Mouse (Mus musculus) limb, embryonic 14.5 days (tissue): ENCODE measurements at regions not wholly inside any gene's neighbourhood (a gene's known extent, or its start where the extent isn't known, plus 50 kb on each side); places are given as distances from the start of the nearest gene placed in this dataset.
"Not testable (repeated sequence)": the region's sequence is repeated elsewhere in the genome, so short reads cannot be mapped to it uniquely, and the experiment has no call there.

ENCODE experiments used
- ATAC-seq: fragments of 200-750 bp; cut with Nextera tagmentation; 2 replicates; pipeline ENCODE4 v1.8.0; 2017; ENCODE audit warnings: low read depth, moderate number of reproducible peaks, moderate TSS enrichment; ENCODE audit not compliant: low FRiP score
- DNase-seq: peaks from one replicate; pipeline ENCODE4 v3.0.0-alpha.2; 2015; ENCODE audit warnings: low spot score
- H3K27ac ChIP-seq: fragments of 300-500 bp; sonication (generic); replicated peaks from 2 replicates; pipeline ENCODE4 v1.5.1; 2014; ENCODE audit warnings: low read depth, mild to moderate bottlenecking, low read length, moderate library complexity, mixed read lengths
- H3K27me3 ChIP-seq: fragments of 300-500 bp; sonication (generic); 2 replicates; pipeline ENCODE4 v1.6.1; 2014; ENCODE audit warnings: low read length, mixed read lengths; ENCODE audit not compliant: control insufficient read depth, insufficient read depth
- H3K36me3 ChIP-seq: fragments of 300-500 bp; sonication (generic); 2 replicates; pipeline ENCODE4 v1.6.1; 2014; ENCODE audit warnings: mild to moderate bottlenecking, low read length, moderate library complexity, mixed read lengths; ENCODE audit not compliant: control insufficient read depth, insufficient read depth
- H3K4me1 ChIP-seq: fragments of 300-500 bp; sonication (generic); 2 replicates; pipeline ENCODE4 v1.6.1; 2014; ENCODE audit warnings: antibody characterized with exemption, low read length, mixed read lengths; ENCODE audit not compliant: control insufficient read depth, insufficient read depth
- H3K4me2 ChIP-seq: fragments of 300-500 bp; sonication (generic); replicated peaks from 2 replicates; pipeline ENCODE4 v1.6.1; 2014; ENCODE audit warnings: low read depth, mild to moderate bottlenecking, low read length, moderate library complexity; ENCODE audit not compliant: severe bottlenecking
- H3K4me3 ChIP-seq: fragments of 300-500 bp; sonication (generic); replicated peaks from 2 replicates; pipeline ENCODE4 v1.5.1; 2014; ENCODE audit warnings: low read length
- H3K9ac ChIP-seq: fragments of 300-500 bp; sonication (generic); 2 replicates; pipeline ENCODE4 v1.6.1; 2014; ENCODE audit warnings: mild to moderate bottlenecking, low read depth, low read length, moderate library complexity; ENCODE audit not compliant: severe bottlenecking
- H3K9me3 ChIP-seq: fragments of 300-500 bp; sonication (generic); 2 replicates; pipeline ENCODE4 v1.6.1; 2016; ENCODE audit warnings: low read length; ENCODE audit not compliant: control insufficient read depth
- POLR2A ChIP-seq: fragments of 200-500 bp; IDR thresholded peaks from 2 replicates; pipeline ENCODE4 v1.8.0; 2012; ENCODE audit warnings: inconsistent platforms, mild to moderate bottlenecking, moderate library complexity, borderline replicate concordance; ENCODE audit not compliant: insufficient read depth, insufficient read length; ENCODE audit errors: extremely low read depth
- whole genome bisulfite sequencing: fragments of 180-500 bp; shearing (Covaris S2); extraction: QIAGEN DNeasy Blood & Tissue Kit; methylation state at CpG from one replicate; pipeline ENCODE4 v1.1.7; 2014; 5-methylcytosine and 5-hydroxymethylcytosine counted together

GRCm38 (mm10) chr11:22587691-22588241 is 75.9 kb downstream of the Tmem17 start:
- ATAC-seq = no peak; the same call in 1 of the 2 replicates
- Histone ChIP-seq H3K36me3 (no peaks in the 10 kb centered on the region), H3K4me2 (no peak overlapping the region), H3K27me3 (no peaks in the 10 kb centered on the region), H3K9ac (no peak overlapping the region), H3K9me3 (no peaks in the 10 kb centered on the region), H3K4me1 (peaks cover 34% of the 10 kb centered on the region), H3K27ac (peak overlapping the region; percentile 82), H3K4me3 (no peak overlapping the region)
- no peak for TF ChIP-seq POLR2A
- DNase-seq = peak; percentile 34
- WGBS = 54% methylated on average over 7 of the region's 7 CpGs

GRCm38 (mm10) chr11:22588546-22588945 is 76.7 kb downstream of the Tmem17 start:
- peak overlapping the region; percentile 82 for H3K27ac ChIP-seq
- TF ChIP-seq POLR2A = no peak
- peaks cover 34% of the 10 kb centered on the region for H3K4me1 ChIP-seq
- no peaks in the 10 kb centered on the region for H3K9me3 ChIP-seq
- H3K4me2 ChIP-seq = no peak overlapping the region
- H3K9ac ChIP-seq = no peak overlapping the region
- DNase-seq (no peak), ATAC-seq (no peak)
- no peak overlapping the region for H3K4me3 ChIP-seq
- no peaks in the 10 kb centered on the region for H3K36me3 ChIP-seq
- no peaks in the 10 kb centered on the region for H3K27me3 ChIP-seq
- 50% methylated on average over 2 of the region's 2 CpGs for WGBS

- Histone ChIP-seq H3K4me3 (no peak overlapping the region), H3K4me2 (no peak overlapping the region), H3K27me3 (no peaks in the 10 kb centered on the region), H3K9me3 (no peaks in the 10 kb centered on the region), H3K36me3 (no peaks in the 10 kb centered on the region), H3K27ac (no peak overlapping the region), H3K4me1 (peaks cover 26% of the 10 kb centered on the region), H3K9ac (no peak overlapping the region)
- DNase-seq (no peak), ATAC-seq (no peak)
- TF ChIP-seq POLR2A = no peak
- 48% methylated on average over 2 of the region's 2 CpGs for WGBS
Observed at GRCm38 (mm10) chr11:22589901-22590300, 78.0 kb downstream of the Tmem17 start.

GRCm38 (mm10) chr11:22591050-22591449 is 79.2 kb downstream of the Tmem17 start:
- 74% methylated on average over 14 of the region's 14 CpGs for WGBS

GRCm38 (mm10) chr11:22592706-22593105 is 80.8 kb downstream of the Tmem17 start:
- 88% methylated on average over 5 of the region's 5 CpGs for WGBS
- no peak overlapping the region for H3K27ac ChIP-seq
- H3K4me2 ChIP-seq = no peak overlapping the region
- ATAC-seq (no peak), DNase-seq (no peak)
- H3K9me3 ChIP-seq = no peaks in the 10 kb centered on the region
- no peaks in the 10 kb centered on the region for H3K27me3 ChIP-seq
- H3K9ac ChIP-seq = no peak overlapping the region
- peaks cover 19% of the 10 kb centered on the region for H3K4me1 ChIP-seq
- no peak overlapping the region for H3K4me3 ChIP-seq
- no peak for TF ChIP-seq POLR2A
- no peaks in the 10 kb centered on the region for H3K36me3 ChIP-seq

More at GRCm38 (mm10) chr11:22591050-22591449, 79.2 kb downstream of the Tmem17 start:
- not testable (repeated sequence) for H3K4me2 ChIP-seq, H3K36me3 ChIP-seq, H3K4me3 ChIP-seq, H3K9me3 ChIP-seq, H3K27me3 ChIP-seq, ATAC-seq, H3K9ac ChIP-seq, H3K27ac ChIP-seq, DNase-seq
- peaks cover 26% of the 10 kb centered on the region for H3K4me1 ChIP-seq
